Mouse (Mus musculus) intestine, postnatal 0 days (tissue): ENCODE data around the gene Plxnb1. TPM values are rescaled to one million over a fixed set of nuclear protein-coding genes. Genes with fewer than 3 reads are reported as not detected.

Experiments
- ATAC-seq: fragments of 200-750 bp; cut with Nextera tagmentation; 2 replicates; pipeline ENCODE4 v1.8.0; 2017; ENCODE audit warnings: mild to moderate bottlenecking, moderate TSS enrichment, moderate library complexity
- H3K27ac ChIP-seq: fragments of 300-500 bp; sonication (generic); 2 replicates; pipeline ENCODE4 v1.5.1; 2014; ENCODE audit warnings: mild to moderate bottlenecking, low read depth, low read length, moderate library complexity
- H3K27me3 ChIP-seq: fragments of 300-500 bp; sonication (generic); replicated peaks from 2 replicates; pipeline ENCODE4 v1.6.1; 2014; ENCODE audit warnings: low read length, mixed read lengths; ENCODE audit not compliant: control insufficient read depth, insufficient read depth
- H3K36me3 ChIP-seq: fragments of 300-500 bp; sonication (generic); 2 replicates; pipeline ENCODE4 v1.6.1; 2014; ENCODE audit warnings: mild to moderate bottlenecking, moderate library complexity; ENCODE audit not compliant: control insufficient read depth, insufficient read depth
- H3K4me1 ChIP-seq: fragments of 300-500 bp; sonication (generic); replicated peaks from 2 replicates; pipeline ENCODE4 v1.6.1; 2014; ENCODE audit warnings: antibody characterized with exemption, low read length, mixed read lengths; ENCODE audit not compliant: control insufficient read depth, insufficient read depth
- H3K4me2 ChIP-seq: fragments of 300-500 bp; sonication (generic); replicated peaks from 2 replicates; pipeline ENCODE4 v1.6.1; 2014; ENCODE audit warnings: low read depth, mild to moderate bottlenecking, moderate library complexity
- H3K4me3 ChIP-seq: fragments of 300-500 bp; sonication (generic); 2 replicates; pipeline ENCODE4 v1.5.1; 2014; ENCODE audit warnings: low read depth, low read length
- H3K9ac ChIP-seq: fragments of 300-500 bp; sonication (generic); 2 replicates; pipeline ENCODE4 v1.6.1; 2014; ENCODE audit warnings: mild to moderate bottlenecking, low read depth, low read length
- H3K9me3 ChIP-seq: fragments of 300-500 bp; sonication (generic); 2 replicates; pipeline ENCODE4 v1.6.1; 2016; ENCODE audit warnings: mixed run types; ENCODE audit not compliant: control insufficient read depth
- CTCF ChIP-seq: sonication (generic); IDR thresholded peaks from 2 replicates; pipeline ENCODE4 v1.5.1; 2016; ENCODE audit warnings: low read depth, mild to moderate bottlenecking, control low read depth, antibody characterized with exemption, moderate library complexity
- WGBS: fragments of 180-500 bp; shearing (Covaris S2); extraction: QIAGEN DNeasy Blood & Tissue Kit; methylation state at CpG from one replicate; pipeline ENCODE4 v1.1.7; 2014; 5-methylcytosine and 5-hydroxymethylcytosine counted together
- polyA plus RNA-seq: library from polyadenylated mRNA; unstranded; fragments of >200 nt; fragmentation: Nextera tagmentation; extraction: Ambion mirVana; gene quantifications from 2 replicates; pipeline ENCODE4 v1.2.1, GENCODE M21; 2015

The Plxnb1 gene
- polyA plus RNA-seq, 1 experiment from 2014 or later = 1.6 TPM

- peak; percentile 93 for ATAC-seq
- Histone ChIP-seq H3K4me3 (peak within 1 kb of the TSS; percentile 38), H3K36me3 (peaks cover 41% of the 10 kb centered on the region), H3K9ac (peak within 1 kb of the TSS; percentile 58), H3K4me1 (peaks cover 3% of the 10 kb centered on the region; the same call in 1 of the 2 replicates), H3K27ac (peak within 1 kb of the TSS; percentile 96), H3K4me2 (peak within 1 kb of the TSS; percentile 81), H3K9me3 (no peaks in the 10 kb centered on the region), H3K27me3 (no peaks in the 10 kb centered on the region)
- WGBS = 6% methylated on average over 15 of the region's 15 CpGs
- peak; percentile 98 for TF ChIP-seq CTCF
Measured at GRCm38 (mm10) chr9:109059136-109059903, 35.9 kb upstream of the Plxnb1 start, which contains the start of gene Trex1. Gene Trex1, minus strand, starts transcription at chr9:109059734.

GRCm38 (mm10) chr9:109060184-109060897 lies 34.8 kb upstream of the Plxnb1 start:
- Histone ChIP-seq H3K27ac (peak overlapping the region; percentile 96; the same call in 1 of the 2 replicates), H3K9ac (no peak overlapping the region), H3K4me3 (no peak overlapping the region), H3K4me2 (no peak overlapping the region), H3K9me3 (no peaks in the 10 kb centered on the region), H3K4me1 (peaks cover under 1% of the 10 kb centered on the region; the same call in 1 of the 2 replicates), H3K36me3 (peaks cover 51% of the 10 kb centered on the region), H3K27me3 (no peaks in the 10 kb centered on the region)
- TF ChIP-seq CTCF = no peak
- 93% methylated on average over 16 of the region's 16 CpGs for WGBS
- no peak for ATAC-seq

GRCm38 (mm10) chr9:109060898-109061295 lies 34.3 kb upstream of the Plxnb1 start:
- H3K9me3 ChIP-seq = no peaks in the 10 kb centered on the region
- no peak overlapping the region for H3K4me3 ChIP-seq
- no peak overlapping the region for H3K9ac ChIP-seq
- 91% methylated on average over 5 of the region's 5 CpGs for WGBS
- H3K4me1 ChIP-seq = no peaks in the 10 kb centered on the region
- TF ChIP-seq CTCF = no peak
- no peak overlapping the region for H3K27ac ChIP-seq
- no peak overlapping the region for H3K4me2 ChIP-seq
- no peaks in the 10 kb centered on the region for H3K27me3 ChIP-seq
- ATAC-seq = no peak
- peaks cover 56% of the 10 kb centered on the region for H3K36me3 ChIP-seq

DNA sequence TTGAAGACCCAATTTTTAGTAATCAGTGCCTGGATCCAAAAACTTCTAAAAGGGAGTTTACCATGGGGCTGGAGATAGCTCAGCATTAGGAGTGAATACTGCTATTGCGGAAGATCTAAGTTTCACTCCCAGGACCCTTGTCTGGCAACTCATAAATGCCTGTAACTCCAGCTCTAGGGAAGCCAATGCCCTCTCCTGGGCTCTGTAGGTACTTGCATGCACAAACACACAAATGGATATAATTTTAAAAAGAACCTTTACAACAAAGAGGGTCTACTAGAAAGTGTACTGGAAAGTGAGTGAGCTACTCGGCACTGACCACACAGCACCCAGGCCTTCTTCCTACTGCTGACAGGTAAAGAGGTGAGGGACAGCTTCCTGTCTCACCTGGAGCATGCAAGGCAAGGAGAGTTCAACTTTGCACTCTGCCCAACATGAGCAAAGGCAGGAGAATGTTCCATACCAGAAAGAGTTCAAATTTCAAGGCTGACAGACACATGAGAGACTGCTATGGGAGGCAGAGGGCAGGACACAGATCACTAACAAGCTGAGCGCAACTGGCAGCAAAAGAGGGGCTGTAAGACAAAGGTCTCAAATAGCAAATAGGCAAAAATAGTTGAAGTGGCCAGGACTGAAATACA lies 27.0 kb upstream of the Plxnb1 start:
- H3K36me3 ChIP-seq = peaks cover 56% of the 10 kb centered on the region
- H3K4me3 ChIP-seq = no peak overlapping the region
- no peak overlapping the region for H3K4me2 ChIP-seq
- no peak overlapping the region for H3K9ac ChIP-seq
- no peak overlapping the region for H3K27ac ChIP-seq
- H3K4me1 ChIP-seq = peaks cover 6% of the 10 kb centered on the region; the same call in 1 of the 2 replicates
- no peaks in the 10 kb centered on the region for H3K27me3 ChIP-seq
- peak; percentile 42; the same call in 1 of the 2 replicates for TF ChIP-seq CTCF
- WGBS = 82% methylated on average over 3 of the region's 3 CpGs
- H3K9me3 ChIP-seq = no peaks in the 10 kb centered on the region
- ATAC-seq = no peak

- under 1% methylated on average over 57 of the region's 57 CpGs for WGBS
- Histone ChIP-seq H3K9ac (peak within 1 kb of the TSS; percentile 91), H3K9me3 (no peaks in the 10 kb centered on the region), H3K27me3 (no peaks in the 10 kb centered on the region), H3K36me3 (peaks cover 6% of the 10 kb centered on the region), H3K4me3 (peak within 1 kb of the TSS; percentile 85), H3K4me1 (peaks cover 10% of the 10 kb centered on the region; the same call in 1 of the 2 replicates), H3K27ac (peak within 1 kb of the TSS; percentile 41; the same call in 1 of the 2 replicates), H3K4me2 (peak within 1 kb of the TSS; percentile 85)
- TF ChIP-seq CTCF = no peak
- peak; percentile 96 for ATAC-seq
Measured at GRCm38 (mm10) chr9:109073661-109074573, 21.3 kb upstream of the Plxnb1 start, which contains the start of gene Atrip. Gene Atrip, minus strand, starts transcription at chr9:109074124.
